Mouse (Mus musculus): ENCODE measurements around the gene Pdzrn3. TPM values are rescaled to one million over a fixed set of nuclear protein-coding genes. Genes with fewer than 3 reads are reported as not detected.

The Pdzrn3 gene
- polyA plus RNA-seq, 1 experiment: 2.8 TPM

DNA sequence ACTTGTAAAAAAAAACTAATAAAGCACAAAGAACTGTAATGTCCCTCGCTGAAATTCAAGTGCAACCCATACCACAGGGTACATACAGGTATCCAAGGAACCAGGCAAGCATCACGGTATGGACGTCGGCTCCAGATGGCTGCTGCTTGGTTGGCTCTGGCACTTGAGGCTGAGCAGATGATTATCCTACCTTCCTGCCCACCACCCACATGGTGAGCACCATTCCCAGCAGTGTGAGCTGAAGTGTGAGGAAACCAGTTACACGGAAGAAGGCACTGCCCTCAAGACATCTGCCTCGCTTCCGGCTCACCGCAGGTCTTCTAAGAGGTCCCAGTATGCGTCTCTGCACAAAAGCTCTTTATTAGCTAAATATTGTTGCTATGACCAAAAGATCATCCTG lies 67.2 kb downstream of the Pdzrn3 start:
- H3K27ac ChIP-seq (ENCODE audit: control insufficient read depth, insufficient read depth, low read length): no peak overlapping the region
- no peaks in the 10 kb centered on the region for H3K4me1 ChIP-seq (replicated peaks; ENCODE audit: control insufficient read depth, insufficient read depth, low read length)
- no peak for DNase-seq
- no peaks in the 10 kb centered on the region for H3K36me3 ChIP-seq (ENCODE audit: control insufficient read depth, insufficient read depth, low read length)
- H3K4me3 ChIP-seq (ENCODE audit: control insufficient read depth, insufficient read depth, low read length): no peak overlapping the region
- 95% methylated on average over 9 of the region's 9 CpGs for WGBS
- H3K27me3 ChIP-seq (ENCODE audit: control insufficient read depth, insufficient read depth, low read length): no peaks in the 10 kb centered on the region
- TF ChIP-seq POLR2A (IDR thresholded peaks at IDR 0.05; ENCODE audit: control insufficient read depth, extremely low read depth, insufficient read depth, low read length, poor library complexity) (no peak), CTCF (IDR thresholded peaks at IDR 0.05; ENCODE audit: borderline replicate concordance, control insufficient read depth, extremely low read depth, insufficient read depth, low read length, poor library complexity) (no peak)

DNA sequence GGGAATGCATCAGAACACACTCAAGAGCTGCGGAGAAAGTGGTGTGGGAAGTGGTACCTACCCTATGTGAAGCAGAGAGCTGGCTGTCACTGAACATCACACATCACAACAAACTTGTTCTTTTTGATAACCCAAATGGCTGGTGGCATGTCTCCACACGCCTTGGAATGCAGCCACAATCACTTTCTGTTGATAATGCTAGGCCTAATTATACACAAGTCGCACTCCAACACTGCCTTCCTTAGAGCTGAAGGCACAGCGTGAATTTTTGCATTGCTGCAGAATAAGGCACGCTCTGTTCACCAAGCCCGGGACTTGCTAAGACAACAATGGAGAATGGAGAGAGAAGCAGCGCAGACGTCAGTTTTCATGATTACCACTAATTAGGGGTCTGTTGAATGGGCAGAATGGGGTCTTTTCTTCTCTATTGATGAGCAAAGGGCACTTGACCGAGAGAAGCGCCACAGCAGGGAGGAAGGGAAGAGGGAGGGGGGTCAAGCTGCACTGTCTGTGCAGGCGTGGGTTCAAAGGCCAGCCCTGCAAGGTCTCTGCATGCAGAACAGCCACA lies 69.6 kb downstream of the Pdzrn3 start:
- no peaks in the 10 kb centered on the region for H3K27me3 ChIP-seq (ENCODE audit: control insufficient read depth, insufficient read depth, low read length)
- 89% methylated on average over 11 of the region's 11 CpGs for WGBS
- H3K27ac ChIP-seq (ENCODE audit: control insufficient read depth, insufficient read depth, low read length): no peak overlapping the region
- H3K4me3 ChIP-seq (ENCODE audit: control insufficient read depth, insufficient read depth, low read length): no peak overlapping the region
- TF ChIP-seq CTCF (IDR thresholded peaks at IDR 0.05; ENCODE audit: borderline replicate concordance, control insufficient read depth, extremely low read depth, insufficient read depth, low read length, poor library complexity): no peak
- TF ChIP-seq POLR2A (IDR thresholded peaks at IDR 0.05; ENCODE audit: control insufficient read depth, extremely low read depth, insufficient read depth, low read length, poor library complexity): no peak
- no peaks in the 10 kb centered on the region for H3K4me1 ChIP-seq (replicated peaks; ENCODE audit: control insufficient read depth, insufficient read depth, low read length)
- no peak for DNase-seq
- H3K36me3 ChIP-seq (ENCODE audit: control insufficient read depth, insufficient read depth, low read length): no peaks in the 10 kb centered on the region

DNA sequence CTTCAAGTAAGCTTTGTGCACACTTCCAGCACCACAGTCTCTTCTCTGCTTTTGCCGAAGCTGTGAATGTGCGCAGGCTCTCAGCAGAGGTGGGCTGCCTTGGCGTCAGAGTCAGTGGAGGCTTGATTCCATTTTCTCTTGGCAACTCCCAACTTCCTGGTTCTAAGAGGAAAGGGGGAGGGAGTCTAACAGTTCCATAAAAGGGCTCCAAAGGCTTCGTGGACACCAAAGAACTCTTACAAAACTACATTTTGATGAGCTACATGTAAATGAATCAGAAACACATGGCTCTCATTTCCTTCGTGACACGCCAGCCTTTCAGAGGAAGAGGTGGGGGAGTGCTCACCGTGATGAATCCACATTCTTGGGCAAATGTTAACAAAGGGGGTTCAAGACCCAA lies 70.9 kb downstream of the Pdzrn3 start:
- H3K27ac ChIP-seq (ENCODE audit: control insufficient read depth, insufficient read depth, low read length): no peak overlapping the region
- no peaks in the 10 kb centered on the region for H3K27me3 ChIP-seq (ENCODE audit: control insufficient read depth, insufficient read depth, low read length)
- WGBS: 86% methylated on average over 7 of the region's 7 CpGs
- no peak for DNase-seq
- TF ChIP-seq CTCF (IDR thresholded peaks at IDR 0.05; ENCODE audit: borderline replicate concordance, control insufficient read depth, extremely low read depth, insufficient read depth, low read length, poor library complexity) (no peak), POLR2A (IDR thresholded peaks at IDR 0.05; ENCODE audit: control insufficient read depth, extremely low read depth, insufficient read depth, low read length, poor library complexity) (no peak)
- no peaks in the 10 kb centered on the region for H3K36me3 ChIP-seq (ENCODE audit: control insufficient read depth, insufficient read depth, low read length)
- no peaks in the 10 kb centered on the region for H3K4me1 ChIP-seq (replicated peaks; ENCODE audit: control insufficient read depth, insufficient read depth, low read length)
- H3K4me3 ChIP-seq (ENCODE audit: control insufficient read depth, insufficient read depth, low read length): no peak overlapping the region

DNA sequence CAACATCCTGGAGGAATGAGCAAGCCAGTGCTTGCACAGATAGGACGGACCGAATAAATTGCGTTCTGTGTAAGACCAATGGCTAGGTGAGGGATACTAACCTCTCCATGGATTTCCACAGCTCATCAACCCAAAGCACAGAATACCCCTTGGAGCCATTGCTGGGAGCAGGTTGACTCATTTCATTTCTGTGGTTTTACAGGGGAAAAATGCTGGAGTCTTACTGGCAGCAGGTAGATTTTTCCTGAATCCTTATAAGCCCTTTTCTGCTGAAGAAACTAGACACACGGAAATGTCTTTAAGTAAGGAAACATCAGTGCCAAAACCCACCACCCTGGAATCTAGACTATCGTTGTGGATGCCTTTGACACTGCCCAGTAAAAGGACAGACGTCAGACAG lies 72.2 kb downstream of the Pdzrn3 start:
- Histone ChIP-seq H3K4me3 (ENCODE audit: control insufficient read depth, insufficient read depth, low read length) (no peak overlapping the region), H3K27ac (ENCODE audit: control insufficient read depth, insufficient read depth, low read length) (no peak overlapping the region), H3K36me3 (ENCODE audit: control insufficient read depth, insufficient read depth, low read length) (no peaks in the 10 kb centered on the region), H3K4me1 (replicated peaks; ENCODE audit: control insufficient read depth, insufficient read depth, low read length) (no peaks in the 10 kb centered on the region), H3K27me3 (ENCODE audit: control insufficient read depth, insufficient read depth, low read length) (no peaks in the 10 kb centered on the region)
- 98% methylated on average over 6 of the region's 6 CpGs for WGBS
- no peak for DNase-seq
- TF ChIP-seq CTCF (IDR thresholded peaks at IDR 0.05; ENCODE audit: borderline replicate concordance, control insufficient read depth, extremely low read depth, insufficient read depth, low read length, poor library complexity) (no peak), POLR2A (IDR thresholded peaks at IDR 0.05; ENCODE audit: control insufficient read depth, extremely low read depth, insufficient read depth, low read length, poor library complexity) (no peak)

DNA sequence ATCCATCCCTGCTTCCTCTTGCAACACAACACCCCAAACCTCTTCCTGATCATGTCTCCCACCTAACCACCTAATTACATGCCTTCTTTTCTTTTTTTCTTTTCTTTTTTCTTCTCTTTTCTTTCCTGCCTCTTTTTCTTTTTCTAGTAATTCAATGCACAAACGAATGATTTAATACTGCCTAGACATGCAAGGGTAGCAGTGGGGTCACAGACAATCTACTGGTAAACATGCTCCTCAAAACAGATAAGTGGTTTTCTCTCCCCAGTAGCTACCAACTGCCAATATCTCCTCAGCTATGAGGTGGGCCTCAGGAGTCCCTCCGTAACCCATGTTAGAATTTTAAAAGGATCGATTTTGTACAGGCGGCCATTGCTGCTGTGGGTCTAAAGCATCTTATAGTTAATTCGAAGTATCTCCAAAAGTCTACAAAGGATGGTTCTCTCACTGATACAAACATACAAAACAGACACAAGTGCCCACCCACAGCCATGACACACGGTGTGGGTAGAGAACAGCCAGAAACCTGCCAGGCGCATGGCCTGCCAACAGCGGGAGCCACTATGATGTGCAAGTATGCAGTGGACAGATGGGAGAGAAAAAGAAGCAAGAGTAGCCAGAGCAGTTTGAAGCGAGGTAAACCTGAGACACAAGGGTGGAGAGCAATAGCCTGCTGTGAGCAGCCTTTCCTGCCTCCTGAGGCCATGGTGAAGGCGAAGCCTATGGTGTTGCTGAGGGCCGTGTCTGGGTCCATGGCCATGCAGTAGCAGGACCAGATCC lies 73.5 kb downstream of the Pdzrn3 start:
- Histone ChIP-seq H3K36me3 (ENCODE audit: control insufficient read depth, insufficient read depth, low read length) (no peaks in the 10 kb centered on the region), H3K4me3 (ENCODE audit: control insufficient read depth, insufficient read depth, low read length) (no peak overlapping the region), H3K27ac (ENCODE audit: control insufficient read depth, insufficient read depth, low read length) (no peak overlapping the region), H3K27me3 (ENCODE audit: control insufficient read depth, insufficient read depth, low read length) (no peaks in the 10 kb centered on the region), H3K4me1 (replicated peaks; ENCODE audit: control insufficient read depth, insufficient read depth, low read length) (no peaks in the 10 kb centered on the region)
- DNase-seq: no peak
- TF ChIP-seq CTCF (IDR thresholded peaks at IDR 0.05; ENCODE audit: borderline replicate concordance, control insufficient read depth, extremely low read depth, insufficient read depth, low read length, poor library complexity) (no peak), POLR2A (IDR thresholded peaks at IDR 0.05; ENCODE audit: control insufficient read depth, extremely low read depth, insufficient read depth, low read length, poor library complexity) (no peak)
- WGBS: 93% methylated on average over 11 of the region's 11 CpGs

DNA sequence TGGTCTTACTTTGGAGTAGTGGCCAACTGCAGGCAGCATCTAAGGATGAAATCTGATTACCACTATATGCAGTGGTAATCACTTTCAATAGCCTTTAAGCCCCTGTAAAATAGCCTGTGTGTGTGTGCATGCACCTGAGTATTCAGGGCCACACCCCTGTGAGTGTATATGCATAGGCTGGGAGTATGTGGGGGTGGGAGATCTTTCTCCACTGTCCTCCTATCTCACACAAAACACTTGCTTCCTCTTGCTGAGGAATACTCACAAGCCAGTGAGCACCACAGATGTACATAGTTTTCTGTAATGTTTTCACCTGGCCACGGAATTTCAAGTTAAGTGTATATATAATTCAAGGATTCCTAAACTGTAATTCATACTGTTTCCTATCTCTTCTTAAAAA lies 74.2 kb downstream of the Pdzrn3 start:
- Histone ChIP-seq H3K4me3 (ENCODE audit: control insufficient read depth, insufficient read depth, low read length) (no peak overlapping the region), H3K27me3 (ENCODE audit: control insufficient read depth, insufficient read depth, low read length) (no peaks in the 10 kb centered on the region), H3K27ac (ENCODE audit: control insufficient read depth, insufficient read depth, low read length) (no peak overlapping the region), H3K36me3 (ENCODE audit: control insufficient read depth, insufficient read depth, low read length) (no peaks in the 10 kb centered on the region), H3K4me1 (replicated peaks; ENCODE audit: control insufficient read depth, insufficient read depth, low read length) (no peaks in the 10 kb centered on the region)
- WGBS: 46% methylated on average over 1 of the region's 1 CpGs
- TF ChIP-seq POLR2A (IDR thresholded peaks at IDR 0.05; ENCODE audit: control insufficient read depth, extremely low read depth, insufficient read depth, low read length, poor library complexity): no peak
- no peak for TF ChIP-seq CTCF (IDR thresholded peaks at IDR 0.05; ENCODE audit: borderline replicate concordance, control insufficient read depth, extremely low read depth, insufficient read depth, low read length, poor library complexity)
- no peak for DNase-seq
